Mouse (Mus musculus): Measurements from ENCODE around the gene Foxn3. TPM values are rescaled to one million over a fixed set of nuclear protein-coding genes. Genes with fewer than 3 reads are reported as not detected.

Gene Foxn3
- polyA plus RNA-seq, 1 experiment from 2014 or later = 75.5 TPM

- H3K4me3 ChIP-seq (ENCODE audit: low read depth, low read length) = no peak overlapping the region
- no peak overlapping the region for H3K9ac ChIP-seq (ENCODE audit: low read depth, low read length)
- no peaks in the 10 kb centered on the region for H3K36me3 ChIP-seq (ENCODE audit: control insufficient read depth, insufficient read depth, low read length)
- no peaks in the 10 kb centered on the region for H3K9me3 ChIP-seq (replicated peaks; ENCODE audit: control insufficient read depth, low read length)
- no peak overlapping the region for H3K27ac ChIP-seq (ENCODE audit: low read depth, low read length)
- 54% methylated on average over 9 of the region's 9 CpGs for WGBS (ENCODE audit: insufficient replicate concordance)
- no peak overlapping the region for H3K4me2 ChIP-seq
- ATAC-seq (replicated peaks; ENCODE audit: insufficient number of reproducible peaks, low FRiP score, low TSS enrichment) = no peak
- H3K27me3 ChIP-seq (ENCODE audit: control insufficient read depth, insufficient read depth, low read length) = no peaks in the 10 kb centered on the region
- H3K4me1 ChIP-seq (ENCODE audit: control insufficient read depth, insufficient read depth, low read length) = peaks cover 24% of the 10 kb centered on the region
These were observed 36.7 kb downstream of the Foxn3 start for GRCm38 (mm10) chr12:99526571-99527140.

- Histone ChIP-seq H3K4me2 (no peak overlapping the region), H3K4me1 (ENCODE audit: control insufficient read depth, insufficient read depth, low read length) (peaks cover 18% of the 10 kb centered on the region; the same call in 1 of the 2 replicates), H3K4me3 (ENCODE audit: low read depth, low read length) (no peak overlapping the region), H3K27ac (ENCODE audit: low read depth, low read length) (no peak overlapping the region), H3K9me3 (replicated peaks; ENCODE audit: control insufficient read depth, low read length) (no peaks in the 10 kb centered on the region), H3K9ac (ENCODE audit: low read depth, low read length) (no peak overlapping the region), H3K36me3 (ENCODE audit: control insufficient read depth, insufficient read depth, low read length) (no peaks in the 10 kb centered on the region), H3K27me3 (ENCODE audit: control insufficient read depth, insufficient read depth, low read length) (no peaks in the 10 kb centered on the region)
- 92% methylated on average over 2 of the region's 2 CpGs for WGBS (ENCODE audit: insufficient replicate concordance)
- no peak for ATAC-seq (replicated peaks; ENCODE audit: insufficient number of reproducible peaks, low FRiP score, low TSS enrichment)
These were observed 40.5 kb downstream of the Foxn3 start for GRCm38 (mm10) chr12:99522882-99523281.

GRCm38 (mm10) chr12:99519862-99520261 lies 43.5 kb downstream of the Foxn3 start:
- H3K27ac ChIP-seq (ENCODE audit: low read depth, low read length) = no peak overlapping the region
- 0 out of 2 replicates have a peak, but pooled peaks cover 13% of the 10 kb centered on the region for H3K4me1 ChIP-seq (ENCODE audit: control insufficient read depth, insufficient read depth, low read length)
- 75% methylated on average over 4 of the region's 4 CpGs for WGBS (ENCODE audit: insufficient replicate concordance)
- no peaks in the 10 kb centered on the region for H3K36me3 ChIP-seq (ENCODE audit: control insufficient read depth, insufficient read depth, low read length)
- no peak overlapping the region for H3K9ac ChIP-seq (ENCODE audit: low read depth, low read length)
- no peaks in the 10 kb centered on the region for H3K9me3 ChIP-seq (replicated peaks; ENCODE audit: control insufficient read depth, low read length)
- no peak overlapping the region for H3K4me3 ChIP-seq (ENCODE audit: low read depth, low read length)
- H3K4me2 ChIP-seq = no peak overlapping the region
- no peaks in the 10 kb centered on the region for H3K27me3 ChIP-seq (ENCODE audit: control insufficient read depth, insufficient read depth, low read length)
- no peak for ATAC-seq (replicated peaks; ENCODE audit: insufficient number of reproducible peaks, low FRiP score, low TSS enrichment)

- Histone ChIP-seq H3K27me3 (ENCODE audit: control insufficient read depth, insufficient read depth, low read length) (no peaks in the 10 kb centered on the region), H3K4me1 (ENCODE audit: control insufficient read depth, insufficient read depth, low read length) (0 out of 2 replicates have a peak, but pooled peaks cover 9% of the 10 kb centered on the region), H3K36me3 (ENCODE audit: control insufficient read depth, insufficient read depth, low read length) (no peaks in the 10 kb centered on the region), H3K9me3 (replicated peaks; ENCODE audit: control insufficient read depth, low read length) (no peaks in the 10 kb centered on the region), H3K4me3 (ENCODE audit: low read depth, low read length) (no peak overlapping the region), H3K4me2 (no peak overlapping the region), H3K9ac (ENCODE audit: low read depth, low read length) (no peak overlapping the region), H3K27ac (ENCODE audit: low read depth, low read length) (no peak overlapping the region)
- 62% methylated on average over 9 of the region's 9 CpGs for WGBS (ENCODE audit: insufficient replicate concordance)
- ATAC-seq (replicated peaks; ENCODE audit: insufficient number of reproducible peaks, low FRiP score, low TSS enrichment) = no peak; the same call in 1 of the 2 replicates
These were observed 44.2 kb downstream of the Foxn3 start for GRCm38 (mm10) chr12:99519191-99519614.

- Histone ChIP-seq H3K4me1 (ENCODE audit: control insufficient read depth, insufficient read depth, low read length) (0 out of 2 replicates have a peak, but pooled peaks cover 9% of the 10 kb centered on the region), H3K36me3 (ENCODE audit: control insufficient read depth, insufficient read depth, low read length) (no peaks in the 10 kb centered on the region), H3K4me3 (ENCODE audit: low read depth, low read length) (no peak overlapping the region), H3K27ac (ENCODE audit: low read depth, low read length) (no peak overlapping the region), H3K9ac (ENCODE audit: low read depth, low read length) (no peak overlapping the region), H3K4me2 (no peak overlapping the region), H3K27me3 (ENCODE audit: control insufficient read depth, insufficient read depth, low read length) (no peaks in the 10 kb centered on the region), H3K9me3 (replicated peaks; ENCODE audit: control insufficient read depth, low read length) (no peaks in the 10 kb centered on the region)
- WGBS (ENCODE audit: insufficient replicate concordance) = 86% methylated on average over 10 of the region's 10 CpGs
- ATAC-seq (replicated peaks; ENCODE audit: insufficient number of reproducible peaks, low FRiP score, low TSS enrichment) = no peak
These were observed 44.7 kb downstream of the Foxn3 start for GRCm38 (mm10) chr12:99518640-99519039.

GRCm38 (mm10) chr12:99518126-99518525 lies 45.3 kb downstream of the Foxn3 start:
- ATAC-seq (replicated peaks; ENCODE audit: insufficient number of reproducible peaks, low FRiP score, low TSS enrichment) = no peak
- H3K27ac ChIP-seq (ENCODE audit: low read depth, low read length) = no peak overlapping the region
- H3K27me3 ChIP-seq (ENCODE audit: control insufficient read depth, insufficient read depth, low read length) = no peaks in the 10 kb centered on the region
- H3K9ac ChIP-seq (ENCODE audit: low read depth, low read length) = no peak overlapping the region
- H3K4me2 ChIP-seq = no peak overlapping the region
- H3K4me1 ChIP-seq (ENCODE audit: control insufficient read depth, insufficient read depth, low read length) = 0 out of 2 replicates have a peak, but pooled peaks cover 9% of the 10 kb centered on the region
- WGBS (ENCODE audit: insufficient replicate concordance) = 87% methylated on average over 12 of the region's 12 CpGs
- H3K36me3 ChIP-seq (ENCODE audit: control insufficient read depth, insufficient read depth, low read length) = no peaks in the 10 kb centered on the region
- H3K4me3 ChIP-seq (ENCODE audit: low read depth, low read length) = no peak overlapping the region
- no peaks in the 10 kb centered on the region for H3K9me3 ChIP-seq (replicated peaks; ENCODE audit: control insufficient read depth, low read length)

- Histone ChIP-seq H3K27ac (ENCODE audit: low read depth, low read length) (no peak overlapping the region), H3K4me2 (no peak overlapping the region), H3K36me3 (ENCODE audit: control insufficient read depth, insufficient read depth, low read length) (no peaks in the 10 kb centered on the region), H3K9ac (ENCODE audit: low read depth, low read length) (no peak overlapping the region), H3K27me3 (ENCODE audit: control insufficient read depth, insufficient read depth, low read length) (no peaks in the 10 kb centered on the region), H3K4me3 (ENCODE audit: low read depth, low read length) (no peak overlapping the region), H3K4me1 (ENCODE audit: control insufficient read depth, insufficient read depth, low read length) (0 out of 2 replicates have a peak, but pooled peaks cover 9% of the 10 kb centered on the region), H3K9me3 (replicated peaks; ENCODE audit: control insufficient read depth, low read length) (no peaks in the 10 kb centered on the region)
- WGBS (ENCODE audit: insufficient replicate concordance) = 87% methylated on average over 5 of the region's 5 CpGs
- no peak for ATAC-seq (replicated peaks; ENCODE audit: insufficient number of reproducible peaks, low FRiP score, low TSS enrichment)
These were observed 46.1 kb downstream of the Foxn3 start for GRCm38 (mm10) chr12:99517296-99517695.

GRCm38 (mm10) chr12:99515481-99515880 lies 47.9 kb downstream of the Foxn3 start:
- no peak for ATAC-seq (replicated peaks; ENCODE audit: insufficient number of reproducible peaks, low FRiP score, low TSS enrichment)
- H3K9me3 ChIP-seq (replicated peaks; ENCODE audit: control insufficient read depth, low read length) = no peaks in the 10 kb centered on the region
- WGBS (ENCODE audit: insufficient replicate concordance) = 60% methylated on average over 3 of the region's 3 CpGs
- H3K27me3 ChIP-seq (ENCODE audit: control insufficient read depth, insufficient read depth, low read length) = no peaks in the 10 kb centered on the region
- no peak overlapping the region for H3K27ac ChIP-seq (ENCODE audit: low read depth, low read length)
- H3K4me3 ChIP-seq (ENCODE audit: low read depth, low read length) = no peak overlapping the region
- H3K4me1 ChIP-seq (ENCODE audit: control insufficient read depth, insufficient read depth, low read length) = 0 out of 2 replicates have a peak, but pooled peaks cover 9% of the 10 kb centered on the region
- H3K9ac ChIP-seq (ENCODE audit: low read depth, low read length) = no peak overlapping the region
- H3K4me2 ChIP-seq = no peak overlapping the region
- no peaks in the 10 kb centered on the region for H3K36me3 ChIP-seq (ENCODE audit: control insufficient read depth, insufficient read depth, low read length)

GRCm38 (mm10) chr12:99511644-99512043 lies 51.7 kb downstream of the Foxn3 start:
- no peak for ATAC-seq (replicated peaks; ENCODE audit: insufficient number of reproducible peaks, low FRiP score, low TSS enrichment)
- no peaks in the 10 kb centered on the region for H3K9me3 ChIP-seq (replicated peaks; ENCODE audit: control insufficient read depth, low read length)
- no peaks in the 10 kb centered on the region for H3K4me1 ChIP-seq (ENCODE audit: control insufficient read depth, insufficient read depth, low read length)
- H3K4me2 ChIP-seq = no peak overlapping the region
- H3K36me3 ChIP-seq (ENCODE audit: control insufficient read depth, insufficient read depth, low read length) = no peaks in the 10 kb centered on the region
- H3K27me3 ChIP-seq (ENCODE audit: control insufficient read depth, insufficient read depth, low read length) = no peaks in the 10 kb centered on the region
- no peak overlapping the region for H3K27ac ChIP-seq (ENCODE audit: low read depth, low read length)
- H3K4me3 ChIP-seq (ENCODE audit: low read depth, low read length) = no peak overlapping the region
- 88% methylated on average over 5 of the region's 5 CpGs for WGBS (ENCODE audit: insufficient replicate concordance)
- no peak overlapping the region for H3K9ac ChIP-seq (ENCODE audit: low read depth, low read length)
